Mouse (Mus musculus) liver, embryonic 12.5 days (tissue): ENCODE measurements around the gene Acot8. TPM values are rescaled to one million over a fixed set of nuclear protein-coding genes. Genes with fewer than 3 reads are reported as not detected.

Experiments used
- ATAC-seq: fragments of 200-750 bp; cut with Nextera tagmentation; 2 replicates; pipeline ENCODE4 v1.8.0; 2017; ENCODE audit warnings: moderate number of reproducible peaks, mild to moderate bottlenecking, moderate library complexity
- H3K27ac ChIP-seq: fragments of 300-500 bp; sonication (generic); 2 replicates; pipeline ENCODE4 v1.5.1; 2016; ENCODE audit warnings: mild to moderate bottlenecking
- H3K27me3 ChIP-seq: fragments of 300-500 bp; sonication (generic); replicated peaks from 2 replicates; pipeline ENCODE4 v1.6.1; 2016; ENCODE audit warnings: mild to moderate bottlenecking, moderate library complexity
- H3K36me3 ChIP-seq: fragments of 300-500 bp; sonication (generic); 2 replicates; pipeline ENCODE4 v1.6.1; 2016; ENCODE audit warnings: mild to moderate bottlenecking, moderate library complexity
- H3K4me1 ChIP-seq: fragments of 300-500 bp; sonication (generic); 2 replicates; pipeline ENCODE4 v1.6.1; 2016
- H3K4me2 ChIP-seq: fragments of 300-500 bp; sonication (generic); 2 replicates; pipeline ENCODE4 v1.6.1; 2016; ENCODE audit warnings: mild to moderate bottlenecking, moderate library complexity
- H3K4me3 ChIP-seq: fragments of 300-500 bp; sonication (generic); 2 replicates; pipeline ENCODE4 v1.5.1; 2016; ENCODE audit warnings: mild to moderate bottlenecking, moderate library complexity
- H3K9ac ChIP-seq: fragments of 300-500 bp; sonication (generic); 2 replicates; pipeline ENCODE4 v1.6.1; 2016; ENCODE audit warnings: mild to moderate bottlenecking, moderate library complexity
- H3K9me3 ChIP-seq: fragments of 300-500 bp; sonication (generic); replicated peaks from 2 replicates; pipeline ENCODE4 v1.6.1; 2016; ENCODE audit warnings: mild to moderate bottlenecking, moderate library complexity
- WGBS: fragments of 180-500 bp; shearing (Covaris S2); methylation state at CpG from one replicate; pipeline ENCODE4 v1.1.7; 2016; ENCODE audit not compliant: insufficient replicate concordance; 5-methylcytosine and 5-hydroxymethylcytosine counted together
- polyA plus RNA-seq: library from polyadenylated mRNA; unstranded; fragments of >200 nt; fragmentation: Nextera tagmentation; extraction: Ambion mirVana; gene quantifications from 2 replicates; pipeline ENCODE4 v1.2.1, GENCODE M21; 2016

Gene Acot8
- polyA plus RNA-seq = 20.3 and 21.5 TPM in 2 replicates

DNA sequence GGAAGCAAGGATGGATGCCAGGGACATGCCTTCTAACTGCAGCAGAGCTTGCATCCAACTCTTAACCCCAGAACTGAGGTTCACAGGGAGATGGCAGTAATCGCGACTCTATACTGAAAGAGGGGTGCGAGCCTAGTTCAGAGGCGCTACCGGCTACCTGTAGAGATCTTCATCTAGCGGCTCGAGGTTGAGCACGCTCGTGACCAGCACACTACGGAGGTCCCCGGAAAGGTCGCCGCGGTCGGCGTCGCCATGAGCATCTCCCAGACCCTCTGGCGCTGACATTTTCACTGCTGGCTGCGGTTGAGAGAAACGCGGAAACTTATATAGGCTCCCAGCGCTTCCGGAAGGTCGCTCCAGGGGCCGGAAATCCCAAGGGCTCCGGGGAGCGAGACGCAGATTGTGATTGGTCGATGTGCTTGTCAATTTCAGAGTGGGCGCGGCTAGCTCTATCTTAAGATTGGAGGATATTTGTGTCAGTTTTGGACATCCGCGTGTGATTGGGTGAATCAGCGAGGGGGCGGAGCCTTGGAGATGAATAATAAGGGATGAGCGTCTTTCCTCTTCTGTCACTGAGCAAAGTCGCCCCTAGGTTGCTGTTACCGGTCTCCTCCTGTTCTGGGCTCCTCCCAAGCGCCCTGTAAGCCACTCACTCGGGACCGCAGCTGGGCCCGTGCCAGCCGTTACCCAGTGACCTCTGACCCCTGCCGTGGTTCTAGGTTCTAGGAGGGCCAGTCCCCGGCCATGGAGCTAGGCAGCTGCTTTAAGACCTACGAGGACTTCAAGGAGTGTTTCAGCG lies at the start of gene Acot8, which contains the start of gene Zswim3:
Acot8 (minus strand) TSS at position 350 of the 799 bp plus-strand sequence.
Zswim3 (plus strand) TSS at position 566 of the 799 bp plus-strand sequence.
- Histone ChIP-seq H3K9ac (peak within 1 kb of the TSS; percentile 85), H3K36me3 (peaks cover 47% of the 10 kb centered on the region), H3K9me3 (no peaks in the 10 kb centered on the region), H3K4me1 (peaks cover 42% of the 10 kb centered on the region), H3K4me2 (peak within 1 kb of the TSS; percentile 92), H3K4me3 (peak within 1 kb of the TSS; percentile 71), H3K27ac (peak within 1 kb of the TSS; percentile 96), H3K27me3 (no peaks in the 10 kb centered on the region)
- ATAC-seq = peak; percentile 92
- under 1% methylated on average over 47 of the region's 47 CpGs for WGBS

DNA sequence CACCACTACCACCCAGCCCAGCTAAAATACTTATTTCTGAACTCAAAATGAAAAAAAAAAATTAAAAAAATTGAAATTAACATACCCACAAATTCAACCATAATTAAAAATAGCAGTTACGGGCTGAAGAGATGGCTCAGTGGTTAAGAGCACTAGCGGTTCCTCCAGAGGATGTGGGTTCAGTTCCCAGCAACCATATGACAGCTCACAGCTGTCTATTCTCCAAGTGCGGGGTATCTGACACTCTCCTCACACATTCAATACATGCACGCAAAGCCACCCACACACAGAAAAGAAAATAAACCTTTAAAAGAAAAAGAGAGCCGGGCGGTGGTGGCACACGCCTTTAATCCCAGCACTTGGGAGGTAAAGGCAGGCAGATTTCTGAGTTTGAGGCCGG lies 45.4 kb upstream of the Acot8 start:
- H3K4me2 ChIP-seq = no peak overlapping the region
- 73% methylated on average over 8 of the region's 8 CpGs for WGBS
- H3K4me1 ChIP-seq = no peaks in the 10 kb centered on the region
- H3K9ac ChIP-seq = no peak overlapping the region
- no peak overlapping the region for H3K4me3 ChIP-seq
- H3K27me3 ChIP-seq = peaks cover 33% of the 10 kb centered on the region
- no peak overlapping the region for H3K27ac ChIP-seq
- ATAC-seq = no peak
- no peaks in the 10 kb centered on the region for H3K36me3 ChIP-seq
- H3K9me3 ChIP-seq = no peaks in the 10 kb centered on the region

DNA sequence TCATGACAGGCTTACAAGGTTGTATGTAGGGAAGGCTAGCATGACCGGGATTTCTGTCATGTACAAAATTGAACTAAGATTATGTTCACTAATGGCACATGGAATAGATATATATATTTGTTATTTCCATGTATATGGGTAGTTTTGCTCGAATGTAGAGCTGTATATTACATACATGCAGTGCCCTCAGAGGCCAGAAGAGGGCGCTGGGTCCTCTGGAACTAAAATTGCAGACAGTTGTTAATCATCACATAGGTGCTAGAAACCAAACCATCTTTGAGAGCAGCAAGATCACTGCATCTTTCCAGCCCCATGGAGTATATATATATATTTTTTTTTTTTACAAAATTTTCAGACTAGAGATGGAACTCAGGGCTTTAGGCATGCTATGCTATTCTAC lies 41.1 kb upstream of the Acot8 start:
- Histone ChIP-seq H3K4me1 (no peaks in the 10 kb centered on the region), H3K9ac (no peak overlapping the region), H3K4me3 (no peak overlapping the region), H3K27me3 (peaks cover 6% of the 10 kb centered on the region), H3K4me2 (no peak overlapping the region), H3K27ac (no peak overlapping the region), H3K36me3 (no peaks in the 10 kb centered on the region), H3K9me3 (no peaks in the 10 kb centered on the region)
- WGBS = 33% methylated on average over 3 of the region's 3 CpGs
- ATAC-seq = no peak

DNA sequence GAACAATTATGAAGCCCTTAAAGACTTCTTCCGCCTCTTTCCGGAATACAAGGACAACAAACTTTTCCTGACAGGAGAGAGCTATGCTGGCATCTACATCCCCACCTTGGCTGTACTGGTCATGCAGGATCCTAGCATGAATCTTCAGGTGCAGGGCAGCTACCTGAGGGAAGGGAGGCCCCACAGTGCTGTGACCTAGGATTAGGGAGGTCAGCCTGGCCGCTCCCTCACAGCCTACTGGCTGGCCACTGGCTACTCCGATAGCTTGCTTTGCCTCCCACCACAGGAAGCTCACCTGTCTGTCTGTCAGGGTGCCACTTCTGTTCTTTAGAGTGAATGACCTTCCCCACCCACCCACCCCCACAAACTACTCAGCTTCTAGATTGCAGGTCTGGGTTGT lies 30.5 kb upstream of the Acot8 start:
- Histone ChIP-seq H3K36me3 (peaks cover 47% of the 10 kb centered on the region), H3K9ac (no peak overlapping the region; the same call in 1 of the 2 replicates), H3K27ac (no peak overlapping the region), H3K4me3 (no peak overlapping the region), H3K9me3 (no peaks in the 10 kb centered on the region), H3K27me3 (no peaks in the 10 kb centered on the region), H3K4me2 (peak overlapping the region; percentile 97), H3K4me1 (peaks cover 29% of the 10 kb centered on the region)
- no peak for ATAC-seq
- WGBS = 95% methylated on average over 4 of the region's 4 CpGs

DNA sequence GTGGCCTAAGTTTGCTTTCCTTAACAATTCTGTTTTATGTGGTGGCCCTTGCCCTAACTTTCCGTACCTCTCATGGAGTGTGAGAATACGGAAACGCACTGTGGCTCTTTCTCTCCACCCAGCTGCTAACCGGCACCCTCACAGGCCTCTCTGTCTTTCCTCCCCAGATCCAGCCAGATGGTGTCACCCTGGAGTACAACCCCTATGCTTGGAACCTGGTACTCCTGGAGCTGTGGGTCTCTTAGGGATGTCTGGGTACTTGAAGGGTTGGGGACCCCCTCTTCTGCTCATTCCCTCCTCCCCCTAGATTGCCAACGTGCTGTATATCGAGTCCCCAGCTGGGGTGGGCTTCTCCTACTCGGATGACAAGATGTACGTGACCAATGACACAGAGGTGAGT lies 29.8 kb upstream of the Acot8 start:
- Histone ChIP-seq H3K36me3 (peaks cover 41% of the 10 kb centered on the region), H3K4me2 (peak overlapping the region; percentile 97), H3K4me3 (peak overlapping the region; percentile 75), H3K9me3 (no peaks in the 10 kb centered on the region), H3K27ac (peak overlapping the region; percentile 85; the same call in 1 of the 2 replicates), H3K4me1 (peaks cover 29% of the 10 kb centered on the region), H3K27me3 (no peaks in the 10 kb centered on the region), H3K9ac (peak overlapping the region; percentile 83)
- 35% methylated on average over 8 of the region's 8 CpGs for WGBS
- no peak for ATAC-seq

DNA sequence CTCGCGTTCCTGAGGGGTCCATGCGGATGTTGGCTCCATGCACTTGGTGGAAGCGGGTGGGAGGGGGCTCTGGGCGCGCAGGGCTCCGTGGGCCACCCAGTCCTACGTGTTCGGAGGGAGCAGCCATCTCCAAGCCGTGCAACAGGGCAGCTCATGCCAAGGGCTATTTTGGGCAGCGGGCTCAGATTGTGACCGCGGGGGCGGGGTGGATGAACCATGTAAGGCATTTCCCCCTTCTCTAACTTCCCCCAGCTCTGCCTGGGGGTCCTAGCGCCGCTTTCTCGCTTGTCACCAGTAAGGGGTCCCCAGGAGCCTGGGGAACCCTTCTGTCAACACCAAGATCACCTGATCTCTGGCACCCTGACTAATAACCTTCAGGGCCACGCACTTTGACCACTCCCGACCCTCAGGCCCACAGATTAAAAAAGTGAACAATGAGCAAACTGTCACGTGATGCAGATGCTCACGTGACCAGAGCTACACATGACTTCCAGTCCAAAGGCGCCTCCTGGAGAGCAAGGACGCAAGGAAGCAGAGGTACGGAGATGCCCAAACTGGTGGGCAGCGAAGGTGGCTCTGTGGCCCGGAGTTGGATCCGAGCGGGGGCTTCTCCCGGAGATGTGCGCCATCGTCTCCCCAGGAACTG lies 28.8 kb upstream of the Acot8 start, which contains the start of gene Neurl2:
Neurl2 (minus strand) TSS at position 143 of the 646 bp plus-strand sequence.
- ATAC-seq = peak; percentile 59
- H3K27me3 ChIP-seq = no peaks in the 10 kb centered on the region
- H3K4me2 ChIP-seq = peak within 1 kb of the TSS; percentile 97
- no peaks in the 10 kb centered on the region for H3K9me3 ChIP-seq
- peak within 1 kb of the TSS; percentile 83 for H3K9ac ChIP-seq
- under 1% methylated on average over 31 of the region's 31 CpGs for WGBS
- peaks cover 30% of the 10 kb centered on the region for H3K36me3 ChIP-seq
- peak within 1 kb of the TSS; percentile 75 for H3K4me3 ChIP-seq
- peak within 1 kb of the TSS; percentile 85 for H3K27ac ChIP-seq
- H3K4me1 ChIP-seq = peaks cover 29% of the 10 kb centered on the region

DNA sequence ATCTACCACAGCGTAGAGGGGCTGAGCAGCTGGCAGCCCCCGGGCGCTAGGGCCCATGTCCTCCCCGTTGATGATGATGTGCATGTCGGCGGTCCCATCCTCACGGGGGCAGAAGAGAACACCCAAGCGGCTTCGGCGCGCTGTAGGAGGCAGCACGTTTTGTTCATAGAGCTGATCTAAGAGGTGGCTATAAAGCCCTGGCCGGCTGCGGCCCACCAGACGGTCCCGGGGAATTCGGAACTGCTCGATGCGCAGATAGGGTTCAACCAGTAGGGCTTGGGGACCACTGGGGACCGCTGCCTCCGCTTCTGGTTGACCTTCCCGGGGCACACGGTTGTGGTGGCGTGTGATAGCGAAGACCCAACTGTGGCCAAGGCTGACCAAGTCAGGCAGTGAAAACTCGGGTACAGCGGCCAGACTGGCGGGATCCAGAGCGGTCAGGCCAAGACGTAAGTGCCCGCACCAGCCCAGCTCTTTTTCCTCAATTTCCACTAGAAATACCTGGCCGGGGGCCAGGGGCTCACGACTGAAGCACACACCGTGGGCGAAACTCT lies 28.1 kb upstream of the Acot8 start, which contains the start of gene Ctsa:
Ctsa (plus strand) TSS at position 126 of the 554 bp plus-strand sequence.
- peak within 1 kb of the TSS; percentile 75 for H3K4me3 ChIP-seq
- H3K36me3 ChIP-seq = peaks cover 29% of the 10 kb centered on the region
- H3K4me2 ChIP-seq = peak within 1 kb of the TSS; percentile 97
- peaks cover 30% of the 10 kb centered on the region for H3K4me1 ChIP-seq
- ATAC-seq = peak; percentile 80
- H3K9ac ChIP-seq = peak within 1 kb of the TSS; percentile 83
- peak within 1 kb of the TSS; percentile 85 for H3K27ac ChIP-seq
- no peaks in the 10 kb centered on the region for H3K27me3 ChIP-seq
- WGBS = 2% methylated on average over 35 of the region's 35 CpGs
- H3K9me3 ChIP-seq = no peaks in the 10 kb centered on the region

DNA sequence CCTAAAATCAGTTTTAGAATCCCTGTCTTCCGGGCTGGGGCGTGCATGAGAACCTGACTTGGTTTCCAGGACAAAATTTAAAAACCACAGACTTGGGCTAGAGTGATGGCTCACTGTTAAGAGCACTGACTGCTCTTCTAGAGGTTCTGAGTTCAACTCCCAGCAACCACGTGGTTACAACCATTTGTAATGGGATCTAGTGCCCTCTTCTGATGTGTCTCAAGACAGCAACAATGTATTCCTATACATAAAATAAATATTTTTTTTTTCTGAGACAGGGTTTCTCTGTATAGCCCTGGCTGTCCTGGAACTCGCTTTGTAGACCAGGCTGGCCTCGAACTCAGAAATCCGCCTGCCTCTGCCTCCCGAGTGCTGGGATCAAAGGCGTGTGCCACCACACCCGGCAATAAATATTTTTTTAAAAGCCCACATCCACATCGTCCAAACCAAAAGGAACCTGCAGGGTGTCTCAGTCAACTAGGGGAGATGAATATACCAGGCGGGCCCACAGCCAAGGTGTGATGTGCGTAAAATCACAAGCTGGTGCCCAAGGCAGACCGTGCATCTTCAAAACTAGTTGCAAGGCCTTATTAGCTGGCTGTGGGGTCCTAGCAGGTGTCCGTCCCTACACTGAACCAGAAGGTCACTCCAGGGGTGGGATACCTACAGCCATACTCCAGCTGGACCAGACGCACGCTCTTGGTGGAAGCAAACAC lies 27.5 kb upstream of the Acot8 start:
- Histone ChIP-seq H3K9me3 (no peaks in the 10 kb centered on the region), H3K27me3 (no peaks in the 10 kb centered on the region), H3K4me1 (peaks cover 37% of the 10 kb centered on the region), H3K9ac (peak overlapping the region; percentile 83; the same call in 1 of the 2 replicates), H3K4me2 (peak overlapping the region; percentile 97), H3K4me3 (peak overlapping the region; percentile 75), H3K36me3 (peaks cover 29% of the 10 kb centered on the region), H3K27ac (peak overlapping the region; percentile 85; the same call in 1 of the 2 replicates)
- ATAC-seq = no peak
- 57% methylated on average over 16 of the region's 16 CpGs for WGBS

DNA sequence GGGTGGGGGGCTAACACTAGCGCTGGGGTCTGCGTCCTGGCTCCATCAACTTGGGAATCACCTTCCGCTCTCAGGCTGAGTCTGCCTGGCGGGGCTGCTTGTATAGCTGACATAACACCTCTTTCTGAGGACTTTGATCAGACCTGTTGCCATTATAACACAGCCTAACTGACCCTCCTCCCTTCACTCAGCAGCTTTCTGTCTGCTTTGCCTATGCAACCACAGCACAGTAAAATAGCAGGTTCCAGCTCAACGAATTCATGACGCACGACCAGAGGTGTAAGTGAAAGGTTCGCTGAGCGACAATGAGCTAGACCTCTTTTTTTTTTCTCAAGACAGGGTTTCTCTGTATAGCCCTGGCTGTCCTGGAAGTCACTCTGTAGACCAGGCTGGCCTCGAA lies 26.3 kb upstream of the Acot8 start:
- Histone ChIP-seq H3K9me3 (no peaks in the 10 kb centered on the region), H3K36me3 (peaks cover 30% of the 10 kb centered on the region), H3K27me3 (no peaks in the 10 kb centered on the region), H3K27ac (no peak overlapping the region), H3K9ac (no peak overlapping the region), H3K4me1 (peaks cover 42% of the 10 kb centered on the region), H3K4me3 (no peak overlapping the region), H3K4me2 (no peak overlapping the region)
- ATAC-seq = no peak
- 78% methylated on average over 10 of the region's 10 CpGs for WGBS

DNA sequence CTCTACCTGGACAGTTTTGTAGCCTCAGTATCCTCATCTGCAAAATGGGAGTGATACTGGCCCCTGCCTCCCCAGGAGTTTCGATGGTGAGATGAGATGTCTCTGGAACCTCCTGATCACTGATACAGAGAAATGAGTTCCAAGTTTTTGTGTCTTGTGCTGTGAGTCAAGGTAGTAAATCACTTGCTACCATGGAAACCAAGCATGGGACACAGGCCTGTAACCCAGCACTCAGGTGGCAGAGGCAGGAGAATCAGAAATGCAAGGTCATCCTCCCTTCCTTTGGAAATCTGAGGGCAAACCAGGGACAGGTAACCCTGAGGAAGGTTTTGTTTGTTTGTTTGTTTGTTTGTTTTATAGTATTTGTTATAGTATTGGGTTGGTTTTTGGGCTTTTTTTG lies 24.4 kb upstream of the Acot8 start:
- H3K4me2 ChIP-seq = no peak overlapping the region
- H3K4me1 ChIP-seq = peaks cover 29% of the 10 kb centered on the region
- no peak overlapping the region for H3K9ac ChIP-seq
- peaks cover 36% of the 10 kb centered on the region for H3K36me3 ChIP-seq
- no peaks in the 10 kb centered on the region for H3K9me3 ChIP-seq
- H3K27me3 ChIP-seq = no peaks in the 10 kb centered on the region
- 86% methylated on average over 1 of the region's 1 CpGs for WGBS
- no peak overlapping the region for H3K4me3 ChIP-seq
- no peak overlapping the region for H3K27ac ChIP-seq
- ATAC-seq = no peak

DNA sequence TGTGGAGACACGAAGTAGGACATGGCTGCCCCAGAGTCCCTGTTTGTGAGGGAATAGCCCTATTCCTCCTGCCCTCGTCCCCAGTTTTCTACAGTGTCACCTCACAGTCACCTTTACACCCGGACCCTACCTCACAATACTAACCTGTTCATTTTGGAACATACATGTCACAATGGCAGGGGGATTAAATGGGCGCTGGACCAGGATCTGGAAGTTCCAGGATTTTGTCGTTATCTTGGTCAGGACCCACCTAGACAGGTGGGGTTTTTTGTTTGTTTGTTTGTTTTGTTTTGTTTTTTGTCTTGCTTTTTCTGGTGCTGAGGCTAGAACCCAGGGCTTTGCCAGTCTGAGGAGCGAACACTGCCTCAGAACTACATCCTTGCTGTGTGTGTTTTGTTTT lies 23.8 kb upstream of the Acot8 start, which contains the start of gene Spata25:
Spata25 (minus strand) TSS at position 101 of the 400 bp plus-strand sequence.
- H3K27ac ChIP-seq = peak within 1 kb of the TSS; percentile 15; the same call in 1 of the 2 replicates
- peaks cover 32% of the 10 kb centered on the region for H3K4me1 ChIP-seq
- H3K9me3 ChIP-seq = no peaks in the 10 kb centered on the region
- peaks cover 36% of the 10 kb centered on the region for H3K36me3 ChIP-seq
- H3K4me3 ChIP-seq = no peak within 1 kb of the TSS
- 76% methylated on average over 6 of the region's 6 CpGs for WGBS
- H3K27me3 ChIP-seq = no peaks in the 10 kb centered on the region
- H3K4me2 ChIP-seq = 0 out of 2 replicates have a peak within 1 kb of the TSS, but pooled peaks have one; percentile 7
- H3K9ac ChIP-seq = no peak within 1 kb of the TSS
- ATAC-seq = no peak
